Mouse (Mus musculus): ENCODE data around the gene Gimap1. TPM values are rescaled to one million over a fixed set of nuclear protein-coding genes. Genes with fewer than 3 reads are reported as not detected.

Gimap1 gene
- polyA plus RNA-seq, 1 experiment from 2014 or later, result 21.0 TPM

DNA sequence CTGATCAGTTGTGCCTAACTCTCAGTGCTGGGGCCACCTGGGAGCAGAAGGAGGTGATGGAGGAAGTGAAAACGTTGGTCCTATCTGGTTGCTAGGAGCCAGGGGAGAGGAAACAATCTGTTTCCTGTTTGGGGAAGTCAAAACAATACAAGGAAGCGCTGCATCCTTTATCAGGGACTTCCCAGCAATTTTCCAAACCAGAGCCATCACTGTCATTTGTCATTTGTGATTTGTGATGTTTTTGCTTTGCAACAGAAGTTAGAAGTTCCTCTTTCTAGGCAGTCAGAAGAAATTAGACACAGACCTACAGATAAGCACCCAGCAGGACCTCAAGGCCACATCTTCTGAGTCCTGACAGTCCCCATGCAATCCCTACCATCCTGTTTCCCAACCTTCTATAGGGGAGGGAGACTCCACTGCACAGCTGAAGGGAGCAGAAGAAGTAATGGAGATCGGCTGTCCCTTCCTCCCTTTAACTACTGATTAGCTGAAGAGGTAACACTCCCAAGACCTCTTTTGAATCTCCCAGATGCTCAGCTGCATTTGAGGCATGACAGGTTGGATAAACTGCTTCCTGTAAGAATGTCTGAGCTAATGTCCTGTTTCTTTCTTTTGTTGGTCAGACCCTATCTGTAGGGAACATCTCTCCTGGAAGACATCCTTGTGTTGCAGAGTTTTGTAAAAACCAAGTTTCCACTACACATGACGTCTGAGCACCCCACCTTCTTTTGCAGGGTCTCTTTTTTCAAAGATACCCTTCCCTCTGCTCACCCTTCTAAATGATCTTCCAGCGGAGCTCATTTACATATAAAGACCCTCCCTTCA lies 38.4 kb upstream of the Gimap1 start:
- H3K36me3 ChIP-seq (ENCODE audit: control insufficient read depth, insufficient read depth, low read length), result no peaks in the 10 kb centered on the region
- H3K4me1 ChIP-seq (replicated peaks; ENCODE audit: control insufficient read depth, insufficient read depth, low read length), result no peaks in the 10 kb centered on the region; the same call in 1 of the 2 replicates
- no peak overlapping the region for H3K4me2 ChIP-seq (ENCODE audit: low read length)
- peak overlapping the region; percentile 12 for H3K27ac ChIP-seq (ENCODE audit: low read depth)
- H3K9me3 ChIP-seq (ENCODE audit: control insufficient read depth, low read length), result no peaks in the 10 kb centered on the region
- ATAC-seq (replicated peaks; ENCODE audit: low FRiP score, low TSS enrichment, low read depth) (no peak), DNase-seq (ENCODE audit: low spot score) (peak; percentile 45)
- H3K9ac ChIP-seq (ENCODE audit: low read length), result no peak overlapping the region
- no peaks in the 10 kb centered on the region for H3K27me3 ChIP-seq (replicated peaks; ENCODE audit: control insufficient read depth, insufficient read depth, low read length)
- no peak overlapping the region for H3K4me3 ChIP-seq (ENCODE audit: low read depth, low read length)
- WGBS, result 43% methylated on average over 5 of the region's 5 CpGs

DNA sequence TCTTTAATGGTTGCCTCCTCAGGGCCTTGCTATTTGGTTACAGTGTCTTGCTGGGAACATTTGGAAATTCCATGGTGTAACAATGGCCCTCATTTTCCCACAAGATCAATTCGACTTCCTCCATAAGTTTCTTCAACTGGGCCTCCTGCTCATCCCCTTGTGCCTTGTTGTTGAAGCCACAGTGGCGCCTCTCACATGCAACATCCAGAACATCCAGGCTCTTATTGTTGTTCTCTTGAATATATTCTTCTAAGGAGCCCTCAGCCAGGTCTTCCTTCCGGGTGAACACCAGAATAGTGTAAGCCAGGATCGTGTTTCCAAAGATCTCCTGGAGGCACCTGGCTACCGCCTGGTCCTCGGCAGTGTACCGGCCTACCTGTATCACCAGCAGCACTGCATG lies 36.7 kb upstream of the Gimap1 start:
- WGBS, result 89% methylated on average over 7 of the region's 7 CpGs
- Histone ChIP-seq H3K9me3 (ENCODE audit: control insufficient read depth, low read length) (no peaks in the 10 kb centered on the region), H3K9ac (ENCODE audit: low read length) (no peak overlapping the region), H3K4me1 (replicated peaks; ENCODE audit: control insufficient read depth, insufficient read depth, low read length) (no peaks in the 10 kb centered on the region; the same call in 1 of the 2 replicates), H3K36me3 (ENCODE audit: control insufficient read depth, insufficient read depth, low read length) (no peaks in the 10 kb centered on the region), H3K4me2 (ENCODE audit: low read length) (no peak overlapping the region), H3K27me3 (replicated peaks; ENCODE audit: control insufficient read depth, insufficient read depth, low read length) (no peaks in the 10 kb centered on the region), H3K27ac (ENCODE audit: low read depth) (no peak overlapping the region), H3K4me3 (ENCODE audit: low read depth, low read length) (no peak overlapping the region)
- ATAC-seq (replicated peaks; ENCODE audit: low FRiP score, low TSS enrichment, low read depth) (no peak), DNase-seq (ENCODE audit: low spot score) (peak; percentile 50)

DNA sequence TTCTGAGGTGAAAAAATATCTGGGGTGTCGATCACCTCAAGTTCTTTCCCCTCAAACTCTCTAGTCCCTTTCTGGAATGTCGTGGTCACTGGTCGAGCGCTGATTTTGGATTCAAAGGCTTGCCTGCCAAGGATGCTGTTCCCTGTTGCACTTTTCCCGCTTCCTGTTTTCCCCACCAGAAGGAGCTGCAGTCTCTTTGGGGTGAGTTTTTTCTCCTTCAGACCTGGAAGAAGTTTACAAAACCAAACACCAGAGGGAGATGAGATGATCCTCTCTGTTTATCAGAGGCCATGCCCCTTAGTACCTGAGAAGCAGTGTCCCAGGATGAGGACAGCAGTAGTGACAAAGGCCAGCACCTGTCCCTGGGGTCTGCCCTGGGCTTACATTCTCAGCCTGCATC lies 36.3 kb upstream of the Gimap1 start:
- Histone ChIP-seq H3K9me3 (ENCODE audit: control insufficient read depth, low read length) (no peaks in the 10 kb centered on the region), H3K9ac (ENCODE audit: low read length) (no peak overlapping the region), H3K27ac (ENCODE audit: low read depth) (no peak overlapping the region), H3K4me2 (ENCODE audit: low read length) (no peak overlapping the region), H3K4me3 (ENCODE audit: low read depth, low read length) (no peak overlapping the region), H3K27me3 (replicated peaks; ENCODE audit: control insufficient read depth, insufficient read depth, low read length) (no peaks in the 10 kb centered on the region), H3K36me3 (ENCODE audit: control insufficient read depth, insufficient read depth, low read length) (no peaks in the 10 kb centered on the region), H3K4me1 (replicated peaks; ENCODE audit: control insufficient read depth, insufficient read depth, low read length) (no peaks in the 10 kb centered on the region; the same call in 1 of the 2 replicates)
- DNase-seq (ENCODE audit: low spot score), result peak; percentile 43
- ATAC-seq (replicated peaks; ENCODE audit: low FRiP score, low TSS enrichment, low read depth), result no peak
- WGBS, result 65% methylated on average over 5 of the region's 5 CpGs

DNA sequence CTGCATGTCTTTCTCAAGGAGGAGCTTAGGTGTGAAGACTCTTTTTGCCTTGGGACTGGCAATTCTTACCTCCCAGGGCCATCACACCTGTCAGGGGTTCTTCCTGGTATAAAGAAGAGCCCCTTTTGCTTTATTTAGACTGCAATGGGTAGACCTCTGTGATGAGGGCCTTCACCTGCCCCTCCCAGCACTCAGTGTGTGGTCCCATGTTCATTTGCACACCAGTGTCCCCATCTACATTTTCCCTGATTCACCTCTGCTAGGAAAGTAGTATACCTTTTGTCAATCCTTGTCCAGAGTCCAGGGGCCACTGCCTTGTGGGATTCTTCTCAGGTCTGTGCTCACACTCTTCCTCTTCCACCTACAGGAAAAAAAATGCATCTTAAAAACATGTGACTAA lies 34.7 kb upstream of the Gimap1 start:
- Histone ChIP-seq H3K36me3 (ENCODE audit: control insufficient read depth, insufficient read depth, low read length) (no peaks in the 10 kb centered on the region), H3K4me3 (ENCODE audit: low read depth, low read length) (no peak overlapping the region), H3K27me3 (replicated peaks; ENCODE audit: control insufficient read depth, insufficient read depth, low read length) (no peaks in the 10 kb centered on the region), H3K4me2 (ENCODE audit: low read length) (no peak overlapping the region), H3K4me1 (replicated peaks; ENCODE audit: control insufficient read depth, insufficient read depth, low read length) (no peaks in the 10 kb centered on the region; the same call in 1 of the 2 replicates), H3K27ac (ENCODE audit: low read depth) (no peak overlapping the region), H3K9me3 (ENCODE audit: control insufficient read depth, low read length) (no peaks in the 10 kb centered on the region), H3K9ac (ENCODE audit: low read length) (no peak overlapping the region)
- peak; percentile 24 for DNase-seq (ENCODE audit: low spot score)
- ATAC-seq (replicated peaks; ENCODE audit: low FRiP score, low TSS enrichment, low read depth), result no peak

DNA sequence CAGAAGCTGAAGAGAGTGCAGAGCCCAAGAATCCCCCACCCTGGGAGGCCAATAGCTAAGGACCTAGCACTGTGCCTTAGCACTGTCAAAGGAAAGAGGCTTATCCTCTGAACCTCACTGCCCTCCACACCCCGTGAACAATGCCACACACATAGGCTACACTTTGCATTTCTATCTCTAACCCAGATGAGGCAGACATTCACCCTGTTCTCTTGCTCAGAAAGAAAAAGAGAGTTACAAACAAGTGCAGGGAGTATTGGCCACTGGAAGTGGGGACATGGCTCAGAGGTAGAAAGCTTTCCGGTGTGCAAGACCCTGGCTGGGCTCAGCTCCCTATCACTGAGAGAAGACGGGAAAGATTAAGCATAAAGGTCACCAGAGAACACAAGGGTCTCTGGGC lies 32.7 kb upstream of the Gimap1 start:
- Histone ChIP-seq H3K36me3 (ENCODE audit: control insufficient read depth, insufficient read depth, low read length) (no peaks in the 10 kb centered on the region), H3K4me3 (ENCODE audit: low read depth, low read length) (no peak overlapping the region), H3K27me3 (replicated peaks; ENCODE audit: control insufficient read depth, insufficient read depth, low read length) (no peaks in the 10 kb centered on the region), H3K4me2 (ENCODE audit: low read length) (no peak overlapping the region), H3K9me3 (ENCODE audit: control insufficient read depth, low read length) (no peaks in the 10 kb centered on the region), H3K4me1 (replicated peaks; ENCODE audit: control insufficient read depth, insufficient read depth, low read length) (no peaks in the 10 kb centered on the region), H3K9ac (ENCODE audit: low read length) (peak overlapping the region; percentile 16; the same call in 1 of the 2 replicates), H3K27ac (ENCODE audit: low read depth) (no peak overlapping the region)
- ATAC-seq (replicated peaks; ENCODE audit: low FRiP score, low TSS enrichment, low read depth), result no peak
- peak; percentile 28 for DNase-seq (ENCODE audit: low spot score)
- WGBS, result 66% methylated on average over 3 of the region's 3 CpGs

DNA sequence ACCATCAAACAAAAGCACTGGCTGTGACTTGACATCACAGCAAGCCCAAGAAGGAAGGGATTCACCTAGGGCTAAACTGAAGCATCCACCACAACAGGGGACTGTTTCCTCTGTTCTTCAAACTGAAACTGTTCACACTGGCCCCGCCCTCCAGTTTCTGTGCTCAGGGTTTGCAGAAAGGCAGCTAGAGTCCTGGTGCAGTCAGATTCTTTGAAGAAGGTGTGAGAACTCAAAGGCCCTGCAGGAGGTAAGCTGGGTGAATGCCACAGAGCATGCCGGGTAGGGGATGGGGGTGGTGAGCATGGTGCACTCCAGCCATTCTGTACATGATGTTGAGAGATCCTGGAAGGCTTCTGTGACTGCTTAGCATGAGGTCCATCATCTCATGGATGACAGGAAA lies 20.4 kb upstream of the Gimap1 start, which contains the start of the genes Gm28053 and Gimap7:
Gene Gm28053 (plus strand): TSS at position 153 of the 400 bp plus-strand sequence.
Gene Gimap7 (plus strand): TSS at position 167 of the 400 bp plus-strand sequence.
- no peaks in the 10 kb centered on the region for H3K4me1 ChIP-seq (replicated peaks; ENCODE audit: control insufficient read depth, insufficient read depth, low read length)
- H3K36me3 ChIP-seq (ENCODE audit: control insufficient read depth, insufficient read depth, low read length), result no peaks in the 10 kb centered on the region
- H3K4me3 ChIP-seq (ENCODE audit: low read depth, low read length), result no peak within 1 kb of the TSS
- H3K27ac ChIP-seq (ENCODE audit: low read depth), result no peak within 1 kb of the TSS
- no peak for ATAC-seq (replicated peaks; ENCODE audit: low FRiP score, low TSS enrichment, low read depth)
- no peak within 1 kb of the TSS for H3K9ac ChIP-seq (ENCODE audit: low read length)
- no peaks in the 10 kb centered on the region for H3K9me3 ChIP-seq (ENCODE audit: control insufficient read depth, low read length)
- H3K4me2 ChIP-seq (ENCODE audit: low read length), result no peak within 1 kb of the TSS
- H3K27me3 ChIP-seq (replicated peaks; ENCODE audit: control insufficient read depth, insufficient read depth, low read length), result no peaks in the 10 kb centered on the region
- peak; percentile 34 for DNase-seq (ENCODE audit: low spot score)
- 57% methylated on average over 2 of the region's 2 CpGs for WGBS

DNA sequence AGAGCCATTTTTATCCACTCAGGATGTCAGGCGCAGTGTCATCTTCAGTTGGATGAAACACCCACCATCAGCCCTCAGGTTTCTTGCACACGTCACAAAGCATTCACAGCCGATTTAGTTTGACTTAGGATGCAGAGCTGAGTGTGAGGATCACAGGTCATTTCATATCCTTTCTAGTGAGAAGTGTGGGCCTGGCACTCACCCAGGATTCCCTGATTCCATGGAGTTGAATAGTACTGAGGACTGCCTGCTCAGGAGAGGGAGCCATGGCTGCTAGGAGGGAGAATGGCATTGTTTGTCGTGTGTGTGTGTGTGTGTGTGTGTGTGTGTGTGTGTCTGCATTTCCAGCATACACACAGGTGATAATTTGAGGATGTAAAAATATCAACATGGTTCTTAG lies 18.5 kb upstream of the Gimap1 start:
- no peak for ATAC-seq (replicated peaks; ENCODE audit: low FRiP score, low TSS enrichment, low read depth)

DNA sequence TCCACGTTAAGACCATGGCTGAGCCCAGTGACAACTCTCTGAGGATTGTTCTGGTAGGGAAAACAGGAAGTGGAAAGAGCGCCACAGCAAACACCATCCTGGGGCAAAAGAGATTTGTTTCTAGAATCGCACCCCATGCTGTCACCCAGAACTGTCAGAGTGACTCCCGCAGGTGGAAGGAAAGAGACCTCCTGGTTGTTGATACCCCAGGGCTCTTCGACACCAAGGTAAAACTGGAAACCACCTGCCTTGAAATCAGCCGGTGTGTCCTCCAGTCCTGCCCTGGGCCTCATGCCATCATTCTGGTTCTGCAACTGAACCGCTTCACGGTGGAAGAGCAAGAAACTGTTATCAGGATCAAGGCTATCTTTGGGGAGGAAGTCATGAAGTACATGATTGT lies 15.4 kb upstream of the Gimap1 start:
- Histone ChIP-seq H3K27me3 (replicated peaks; ENCODE audit: control insufficient read depth, insufficient read depth, low read length) (no peaks in the 10 kb centered on the region), H3K4me2 (ENCODE audit: low read length) (no peak overlapping the region), H3K36me3 (ENCODE audit: control insufficient read depth, insufficient read depth, low read length) (no peaks in the 10 kb centered on the region), H3K4me3 (ENCODE audit: low read depth, low read length) (no peak overlapping the region), H3K9me3 (ENCODE audit: control insufficient read depth, low read length) (no peaks in the 10 kb centered on the region), H3K9ac (ENCODE audit: low read length) (no peak overlapping the region), H3K4me1 (replicated peaks; ENCODE audit: control insufficient read depth, insufficient read depth, low read length) (peaks cover 10% of the 10 kb centered on the region), H3K27ac (ENCODE audit: low read depth) (no peak overlapping the region)
- ATAC-seq (replicated peaks; ENCODE audit: low FRiP score, low TSS enrichment, low read depth) (no peak), DNase-seq (ENCODE audit: low spot score) (no peak)
- WGBS, result 81% methylated on average over 8 of the region's 8 CpGs

More for the DNA sequence above, 18.5 kb upstream of the Gimap1 start:
- Histone ChIP-seq H3K27me3 (replicated peaks; ENCODE audit: control insufficient read depth, insufficient read depth, low read length) (no peaks in the 10 kb centered on the region), H3K4me3 (ENCODE audit: low read depth, low read length) (no peak overlapping the region), H3K36me3 (ENCODE audit: control insufficient read depth, insufficient read depth, low read length) (no peaks in the 10 kb centered on the region), H3K27ac (ENCODE audit: low read depth) (no peak overlapping the region), H3K9me3 (ENCODE audit: control insufficient read depth, low read length) (no peaks in the 10 kb centered on the region), H3K4me1 (replicated peaks; ENCODE audit: control insufficient read depth, insufficient read depth, low read length) (peaks cover under 1% of the 10 kb centered on the region; the same call in 1 of the 2 replicates), H3K4me2 (ENCODE audit: low read length) (no peak overlapping the region), H3K9ac (ENCODE audit: low read length) (no peak overlapping the region)
- 79% methylated on average over 4 of the region's 4 CpGs for WGBS
- no peak for DNase-seq (ENCODE audit: low spot score)

DNA sequence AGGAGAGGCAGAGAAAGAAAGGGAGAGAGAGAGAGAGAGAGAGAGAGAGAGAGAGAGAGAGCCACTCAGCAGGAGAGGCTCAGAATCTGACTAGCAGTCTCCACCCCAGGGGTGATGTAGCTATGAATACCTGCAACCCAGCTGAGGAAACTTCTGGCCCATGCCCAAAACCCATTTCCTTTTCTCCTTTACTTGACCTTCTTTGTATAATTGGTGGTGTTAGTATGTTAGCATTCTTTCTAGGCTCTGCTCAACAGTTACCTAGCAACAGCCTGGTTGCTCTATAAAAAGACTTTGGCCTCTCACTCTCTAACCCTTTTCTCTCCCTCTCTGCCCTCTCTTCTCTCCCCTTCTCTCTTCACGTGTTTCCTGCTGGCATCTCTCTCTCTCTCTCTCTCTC lies 13.4 kb upstream of the Gimap1 start:
- DNase-seq (ENCODE audit: low spot score), result no peak
- no peak overlapping the region for H3K4me3 ChIP-seq (ENCODE audit: low read depth, low read length)
- H3K4me1 ChIP-seq (replicated peaks; ENCODE audit: control insufficient read depth, insufficient read depth, low read length), result peaks cover 10% of the 10 kb centered on the region
- no peaks in the 10 kb centered on the region for H3K9me3 ChIP-seq (ENCODE audit: control insufficient read depth, low read length)
- no peak overlapping the region for H3K27ac ChIP-seq (ENCODE audit: low read depth)
- no peak overlapping the region for H3K4me2 ChIP-seq (ENCODE audit: low read length)
- no peaks in the 10 kb centered on the region for H3K27me3 ChIP-seq (replicated peaks; ENCODE audit: control insufficient read depth, insufficient read depth, low read length)
- WGBS, result 0% methylated on average over 1 of the region's 1 CpGs
- H3K36me3 ChIP-seq (ENCODE audit: control insufficient read depth, insufficient read depth, low read length), result no peaks in the 10 kb centered on the region
- H3K9ac ChIP-seq (ENCODE audit: low read length), result no peak overlapping the region
- ATAC-seq (replicated peaks; ENCODE audit: low FRiP score, low TSS enrichment, low read depth), result peak; percentile 40; the same call in 1 of the 2 replicates

Data from intestine, embryonic 14.5 days (tissue).